Mouse (Mus musculus) embryonic fibroblast, embryonic 13.5 days (primary cell): ENCODE data around the gene 1700001K19Rik.

Experiments
- CTCF ChIP-seq: IDR thresholded peaks from 2 replicates; pipeline ENCODE4 v1.5.1; 2011; ENCODE audit warnings: mild to moderate bottlenecking, control low read depth, low read length, moderate library complexity, borderline replicate concordance; ENCODE audit not compliant: insufficient read depth
- POLR2A ChIP-seq: IDR thresholded peaks from 2 replicates; pipeline ENCODE4 v1.6.1; 2011; ENCODE audit warnings: low read depth, mild to moderate bottlenecking, control low read depth, low read length, moderate library complexity

DNA sequence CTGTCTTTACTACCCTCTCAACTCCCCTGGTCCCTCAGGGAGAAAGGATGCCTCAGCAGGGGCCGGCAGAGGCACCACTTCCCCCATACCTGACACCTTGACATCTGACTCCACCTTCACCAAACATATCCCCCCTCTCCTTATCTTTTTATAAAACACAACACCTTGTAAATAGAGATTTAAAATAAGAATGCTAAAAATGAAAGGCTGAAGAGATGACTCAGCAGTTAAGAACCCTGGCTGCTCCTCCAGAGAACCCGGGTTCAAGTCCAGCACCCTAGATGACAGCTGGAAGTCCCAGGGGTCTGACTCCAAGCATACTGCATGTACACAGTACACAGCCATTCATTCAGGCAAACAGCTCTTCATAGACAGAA lies 16.7 kb upstream of the 1700001K19Rik start:
- TF ChIP-seq CTCF (no peak), POLR2A (no peak)
